Mouse (Mus musculus) CD8-positive naive resting alpha-beta T cell, adult 57 days (primary cell): ENCODE data around the gene Porcn. TPM values are rescaled to one million over a fixed set of nuclear protein-coding genes. Genes with fewer than 3 reads are reported as not detected.

Experiments used
- total RNA-seq: library from RNA; stranded (reverse); gene quantifications from one replicate; pipeline ENCODE4 v1.2.4, GENCODE M21; 2023

Porcn gene
- not detected for total RNA-seq

DNA sequence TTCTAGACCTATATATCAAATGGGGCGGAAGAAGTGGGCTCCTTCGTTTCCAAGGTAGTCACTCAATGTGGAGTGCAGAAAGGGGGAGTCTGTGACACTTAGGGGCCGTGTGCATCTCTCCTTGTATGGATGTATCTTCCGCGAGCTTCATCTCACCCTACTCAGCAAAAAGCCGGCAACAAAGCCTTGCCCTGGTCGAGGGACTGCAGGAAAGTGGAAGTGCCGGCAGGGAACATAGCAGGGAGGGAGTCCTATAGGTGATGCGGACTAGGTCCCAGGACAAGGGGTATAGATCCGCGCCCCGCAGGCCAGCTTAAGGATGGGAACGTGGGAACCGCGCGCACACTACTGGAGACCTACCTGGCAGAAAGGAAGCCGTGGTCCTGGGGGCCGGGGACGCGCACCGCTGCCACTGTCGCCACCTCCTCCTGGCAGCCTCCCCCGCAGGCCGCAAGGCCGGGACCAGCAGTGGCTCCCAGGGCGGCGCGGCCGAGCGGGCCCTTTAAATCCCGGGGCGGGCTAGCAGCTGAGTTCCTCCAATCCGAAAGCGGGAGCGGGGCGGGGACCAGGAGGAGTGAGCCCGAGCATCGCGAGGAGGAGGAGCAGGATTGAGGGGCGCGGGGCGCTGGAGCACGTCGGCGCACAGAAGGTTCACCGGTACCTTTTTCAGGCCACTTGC, at the start of gene Porcn:
Gene Porcn, minus strand, starts transcription at position 511 of the 679 bp plus-strand sequence.

DNA sequence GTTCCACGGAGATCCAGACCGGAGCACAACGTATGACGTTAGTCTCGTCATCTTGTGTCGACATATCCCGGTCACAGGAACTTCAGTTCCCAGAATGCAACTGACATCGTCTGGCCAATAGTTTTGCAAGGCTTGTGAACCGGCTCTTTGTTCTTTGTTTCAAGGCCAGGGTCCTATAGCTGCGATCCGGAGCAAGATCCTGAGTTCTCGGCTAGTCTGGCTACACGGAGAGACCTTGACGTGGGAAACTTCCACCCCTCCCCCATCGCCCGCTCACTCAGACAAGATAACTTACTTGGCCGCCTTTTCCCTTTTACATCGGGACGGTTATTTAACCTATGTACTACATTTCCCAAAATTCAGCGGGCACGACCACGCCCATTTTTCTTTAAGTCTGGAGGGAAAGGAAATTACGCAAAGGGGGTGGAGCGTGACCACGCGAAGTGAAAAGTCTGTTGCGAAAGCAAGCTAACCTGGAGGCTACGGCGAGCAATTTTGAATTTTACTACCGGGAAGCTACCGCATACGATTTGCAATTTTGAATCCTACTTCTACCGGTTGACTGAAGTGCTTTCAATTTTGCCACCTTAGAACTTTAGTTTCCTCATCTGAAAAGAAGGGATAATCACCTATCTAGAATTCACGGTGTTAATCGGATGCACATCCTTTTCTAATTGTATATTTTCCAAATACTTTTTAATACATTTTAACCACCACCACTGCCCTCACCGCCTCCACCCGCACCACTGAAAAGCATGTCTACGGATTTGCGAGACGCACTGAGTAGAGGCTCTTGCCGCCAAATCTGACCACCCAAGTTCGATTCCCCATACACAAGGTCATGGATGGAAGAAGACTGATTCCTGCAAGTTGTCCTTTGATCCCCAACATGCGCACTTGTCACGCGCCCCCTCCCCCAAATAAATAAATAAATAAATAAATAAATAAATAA, 46.3 kb upstream of the Porcn start, which contains the start of gene Ftsj1:
Gene Ftsj1, minus strand, starts transcription at position 73 of the 952 bp plus-strand sequence.

DNA sequence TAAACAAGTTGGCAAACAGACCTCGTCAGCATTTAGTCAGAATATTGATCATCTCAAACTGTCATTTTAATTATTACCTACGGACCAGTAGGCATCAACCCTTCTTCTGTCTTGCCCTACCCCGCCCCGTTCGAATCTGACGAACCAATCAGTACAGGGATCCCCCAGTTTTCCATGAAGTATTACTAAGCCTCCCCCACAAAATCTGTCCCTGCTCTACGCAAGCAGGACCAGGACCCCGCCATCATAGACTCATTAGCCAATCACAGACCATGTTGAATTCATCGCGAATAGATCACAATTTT, 13.0 kb downstream of the Porcn start, which contains the start of gene Ebp:
Gene Ebp, minus strand, starts transcription at position 94 of the 305 bp plus-strand sequence.

GRCm38 (mm10) chrX:8175504-8176385, 30.6 kb downstream of the Porcn start, which contains the start of gene Tbc1d25:
Gene Tbc1d25, minus strand, starts transcription at chrX:8176181.

DNA sequence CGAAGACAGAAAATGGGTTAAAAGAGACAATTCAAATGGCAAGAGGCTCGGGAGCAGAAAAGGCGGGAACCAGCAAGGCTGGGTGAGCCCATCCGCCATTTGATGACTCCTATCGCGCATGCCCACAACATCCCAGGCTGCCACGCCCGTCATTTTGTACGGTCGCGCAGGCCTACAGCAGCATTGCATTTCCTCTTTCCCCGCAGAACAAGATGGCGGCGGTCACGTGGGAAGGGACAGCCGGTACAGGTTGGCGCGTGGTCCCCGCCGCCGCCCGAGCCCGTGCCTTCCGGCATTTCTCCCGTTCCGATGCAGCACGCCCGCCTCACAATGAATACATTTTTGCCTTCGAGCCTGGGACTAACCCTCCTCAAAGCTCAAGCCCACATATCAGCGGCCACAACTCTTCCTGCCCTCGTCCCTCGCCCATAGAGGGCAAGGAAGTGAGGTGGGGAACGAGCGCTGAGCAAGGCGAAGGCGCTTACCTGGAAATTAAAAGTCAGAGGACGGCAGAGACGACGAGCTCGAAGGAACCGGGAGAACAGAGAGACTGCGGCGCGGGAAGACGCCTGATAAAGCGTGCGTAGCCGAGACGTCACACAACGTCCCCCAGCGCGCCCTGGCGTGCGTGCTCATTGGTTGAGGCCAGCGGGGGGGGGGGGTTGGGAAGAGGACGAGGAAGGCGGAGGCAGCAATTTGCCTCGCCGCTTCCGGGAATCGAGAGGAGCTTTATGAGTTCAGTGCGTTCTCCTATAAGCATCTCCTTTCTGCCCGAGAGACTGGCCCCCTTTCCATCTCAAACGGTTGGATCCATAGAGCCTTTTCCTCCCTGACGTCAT, 61.0 kb downstream of the Porcn start, which contains the start of gene Rbm3:
Gene Rbm3, minus strand, starts transcription at position 728 of the 839 bp plus-strand sequence.

Other genes starting within 250 kb of the Porcn start
- gene Gata1, start 228.5 kb downstream of the Porcn start, total RNA-seq = 0.61 TPM
- not detected for gene Glod5, start 188.0 kb downstream of the Porcn start, total RNA-seq
- gene Suv39h1, start 131.8 kb downstream of the Porcn start, total RNA-seq = 32.6 TPM
- 100 TPM for gene Was, start 116.0 kb downstream of the Porcn start, total RNA-seq
- gene Wdr13, start 73.6 kb downstream of the Porcn start, total RNA-seq = 44.8 TPM
- gene Rbm3, start 60.6 kb downstream of the Porcn start, total RNA-seq = 531 TPM
- 16.1 TPM for gene Tbc1d25, start 30.3 kb downstream of the Porcn start, total RNA-seq
- gene Ebp, start 13.0 kb downstream of the Porcn start, total RNA-seq = 41.9 TPM
- gene Ftsj1, start 45.9 kb upstream of the Porcn start, total RNA-seq = 14.0 TPM
- gene Slc38a5, start 64.6 kb upstream of the Porcn start, total RNA-seq = not detected
- gene Ssxb10, start 120.9 kb upstream of the Porcn start, total RNA-seq = not detected
- not detected for gene Ssxb9, start 160.5 kb upstream of the Porcn start, total RNA-seq
- gene Ssxb1, start 206.8 kb upstream of the Porcn start, total RNA-seq = not detected